Mouse (Mus musculus) olfactory bulb, adult 2 months (tissue): ENCODE results near the gene Gm2115.

Source experiments
- CTCF ChIP-seq: fragments of 200-500 bp; IDR thresholded peaks from 2 replicates; pipeline ENCODE4 v1.5.1; 2012; ENCODE audit warnings: low read depth, mild to moderate bottlenecking, low read length, moderate library complexity; ENCODE audit not compliant: insufficient read depth
- POLR2A ChIP-seq: fragments of 200-500 bp; IDR thresholded peaks from 2 replicates; pipeline ENCODE4 v1.6.1; 2012; ENCODE audit warnings: mild to moderate bottlenecking, low read depth, low read length, moderate library complexity; ENCODE audit not compliant: insufficient read depth

DNA sequence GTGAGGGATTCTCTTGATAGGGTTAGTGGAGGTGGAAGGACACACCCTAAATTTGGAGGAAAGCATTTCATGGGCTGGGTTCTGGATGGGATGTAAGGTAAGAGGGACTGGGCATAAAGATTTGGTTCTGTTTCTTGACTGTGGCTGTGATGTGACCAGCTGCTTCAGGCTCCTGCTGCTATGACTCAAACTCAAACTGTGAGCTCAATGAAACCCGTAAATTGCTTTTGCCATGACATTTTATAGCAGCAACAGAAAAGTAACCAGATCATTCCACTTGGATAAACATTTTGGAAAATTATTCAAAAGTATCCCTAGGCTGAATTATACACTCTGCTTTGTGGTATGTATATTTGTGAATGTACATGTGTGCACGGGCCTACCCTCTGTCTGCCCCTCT is 61.9 kb downstream of the Gm2115 start:
- TF ChIP-seq POLR2A (no peak), CTCF (no peak)
